Mouse (Mus musculus) Muller cell, postnatal 12 days (primary cell): ENCODE data around the gene Tmem108.

Source experiments
- DNase-seq: peaks from one replicate; pipeline ENCODE4 v3.0.0-alpha.2; 2015; ENCODE audit errors: inconsistent ontology term

Gene Tmem108

GRCm38 (mm10) chr9:103449651-103450050, 312.0 kb downstream of the Tmem108 start:
- no peak for DNase-seq

- DNase-seq = no peak
Observed at GRCm38 (mm10) chr9:103449092-103449491, 312.5 kb downstream of the Tmem108 start.

- DNase-seq = no peak
Observed at GRCm38 (mm10) chr9:103444656-103445055, 317.0 kb downstream of the Tmem108 start.

DNA sequence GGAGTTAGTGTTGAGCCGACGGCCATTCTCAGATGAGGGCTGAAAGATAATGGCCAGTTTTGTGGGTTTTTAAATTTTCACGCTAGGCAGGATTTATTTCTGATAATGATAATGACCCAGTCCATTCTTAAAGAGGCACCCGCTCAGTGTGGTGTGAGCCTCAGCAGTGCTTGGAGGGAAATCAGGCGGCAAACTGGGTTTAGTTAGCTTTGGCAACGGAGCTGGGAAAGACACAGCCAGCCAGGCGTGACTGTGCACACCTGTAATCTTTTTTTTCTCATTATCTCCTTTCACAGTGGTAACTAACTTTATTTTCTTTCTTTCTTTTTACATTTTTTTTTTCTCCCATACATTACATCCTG, 317.8 kb downstream of the Tmem108 start:
- no peak for DNase-seq

- peak; percentile 94 for DNase-seq
Observed at GRCm38 (mm10) chr9:103443121-103443823, 318.4 kb downstream of the Tmem108 start.

GRCm38 (mm10) chr9:103440597-103440996, 321.0 kb downstream of the Tmem108 start:
- no peak for DNase-seq

DNA sequence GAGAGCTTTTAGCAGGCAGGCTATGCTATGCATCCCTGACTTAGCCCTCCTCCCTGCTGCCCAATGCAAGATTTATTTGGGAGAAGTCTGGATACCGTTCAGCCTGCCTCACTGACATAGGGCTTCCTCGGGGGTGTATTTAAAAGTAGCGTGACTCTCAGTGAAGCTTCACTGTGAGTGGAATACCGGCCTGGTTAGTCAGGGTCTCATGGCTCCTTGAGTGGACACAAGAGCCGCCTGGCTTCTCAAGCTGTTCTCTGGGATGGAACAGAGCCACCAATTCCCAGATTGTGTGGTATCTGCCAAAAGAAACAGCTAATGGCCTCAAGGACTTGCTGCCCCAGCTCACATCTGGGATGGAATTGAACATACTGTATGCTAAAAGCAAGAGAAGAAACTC, 324.5 kb downstream of the Tmem108 start:
- peak; percentile 14 for DNase-seq

DNA sequence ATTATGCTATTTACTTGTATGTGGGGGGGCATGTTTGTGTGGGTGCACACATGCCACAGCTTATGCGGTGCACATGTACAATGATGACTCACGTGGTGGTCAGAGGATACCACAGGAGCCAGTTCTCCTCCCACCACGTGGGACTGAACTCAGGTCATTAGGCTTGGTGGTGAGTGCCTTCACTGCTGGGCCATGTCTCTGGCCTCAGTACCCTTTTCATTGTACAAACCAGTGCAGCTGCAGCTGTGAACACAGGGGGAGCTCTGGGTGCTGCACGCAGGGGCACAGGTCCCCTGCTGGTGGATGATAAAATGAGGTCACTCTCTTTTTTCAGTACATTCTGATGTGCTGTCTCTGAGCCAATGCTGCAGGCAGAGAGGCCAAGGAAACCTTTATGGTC, 327.5 kb downstream of the Tmem108 start:
- DNase-seq = peak; percentile 35
